Mouse (Mus musculus): ENCODE data around the gene Orc5.
"Not testable (repeated sequence)": the region's sequence is repeated elsewhere in the genome, so short reads cannot be mapped to it uniquely, and the experiment has no call there.

Orc5 gene

DNA sequence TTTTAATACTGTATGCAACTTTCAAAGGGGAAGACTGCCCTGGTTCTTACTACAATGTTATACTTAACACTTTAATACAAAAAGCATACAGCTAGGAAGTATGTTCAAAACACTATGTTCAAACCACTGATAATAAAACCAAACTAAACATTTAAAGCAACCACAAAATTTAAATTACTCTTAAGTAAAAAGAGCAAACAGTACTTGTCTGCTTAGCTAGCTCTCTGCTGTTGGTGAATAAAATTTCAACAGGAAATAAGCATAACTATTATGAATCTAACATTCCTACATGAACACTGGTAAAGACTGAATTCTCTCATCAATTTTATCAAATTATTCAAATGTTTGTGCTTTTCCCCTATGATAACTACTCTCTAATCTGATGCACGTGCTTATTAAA lies 13.5 kb downstream of the Orc5 start:
- DNase-seq (ENCODE audit: low spot score in 2 of 2): no peak

- no peak for DNase-seq (ENCODE audit: low spot score in 2 of 2)
These were observed 17.7 kb downstream of the Orc5 start for GRCm38 (mm10) chr5:22532571-22532970.

- no peak for DNase-seq (ENCODE audit: low spot score in 2 of 2)
These were observed 27.6 kb downstream of the Orc5 start for GRCm38 (mm10) chr5:22522612-22523011.

DNA sequence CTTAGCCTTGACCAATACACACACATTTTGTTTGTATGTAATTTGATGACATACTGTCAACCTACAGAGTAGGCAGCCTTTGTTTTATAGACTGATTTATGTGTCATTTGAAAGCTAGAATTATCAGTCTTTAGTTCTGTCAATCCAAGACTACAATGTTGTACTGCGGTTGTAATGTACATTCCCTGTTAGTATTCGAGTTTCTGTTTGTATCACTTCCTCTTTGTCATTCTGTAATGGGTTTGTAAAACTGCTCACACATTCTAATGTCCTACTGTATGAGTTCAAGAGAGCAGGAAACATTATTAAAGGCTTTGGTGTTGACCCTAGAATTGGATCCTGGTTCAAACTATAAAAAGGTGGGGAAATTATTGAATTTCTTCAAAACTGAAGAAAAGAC lies 30.5 kb downstream of the Orc5 start:
- no peak for DNase-seq (ENCODE audit: low spot score in 2 of 2)

GRCm38 (mm10) chr5:22515745-22516144 lies 34.5 kb downstream of the Orc5 start:
- DNase-seq (ENCODE audit: low spot score in 2 of 2): not testable (repeated sequence)

DNA sequence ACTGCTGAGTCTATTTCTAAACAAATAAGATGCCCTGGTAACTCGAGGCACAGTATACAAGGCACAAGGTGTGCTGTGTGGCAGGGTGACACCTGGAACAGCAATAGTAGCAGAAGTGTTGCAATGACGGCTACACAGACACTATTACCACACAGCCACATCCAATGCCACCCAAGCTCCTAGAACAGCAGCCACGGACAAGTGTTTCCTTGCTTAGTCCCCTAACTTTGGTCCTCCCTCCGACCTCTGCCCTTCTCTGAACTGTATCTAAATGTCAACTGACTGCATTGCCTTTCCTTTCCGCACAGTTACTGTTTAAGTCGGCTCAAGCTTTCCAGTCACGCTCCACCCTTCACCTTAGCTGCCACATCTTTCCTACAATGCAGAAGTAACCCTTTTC lies 36.0 kb downstream of the Orc5 start:
- DNase-seq (ENCODE audit: low spot score in 2 of 2): not testable (repeated sequence)

GRCm38 (mm10) chr5:22512579-22512978 lies 37.6 kb downstream of the Orc5 start:
- DNase-seq (ENCODE audit: low spot score in 2 of 2): not testable (repeated sequence)

- DNase-seq (ENCODE audit: low spot score in 2 of 2): no peak
These were observed 38.4 kb downstream of the Orc5 start for GRCm38 (mm10) chr5:22511824-22512223.

- no peak for DNase-seq (ENCODE audit: low spot score in 2 of 2)
These were observed 41.7 kb downstream of the Orc5 start for GRCm38 (mm10) chr5:22508560-22508959.

DNA sequence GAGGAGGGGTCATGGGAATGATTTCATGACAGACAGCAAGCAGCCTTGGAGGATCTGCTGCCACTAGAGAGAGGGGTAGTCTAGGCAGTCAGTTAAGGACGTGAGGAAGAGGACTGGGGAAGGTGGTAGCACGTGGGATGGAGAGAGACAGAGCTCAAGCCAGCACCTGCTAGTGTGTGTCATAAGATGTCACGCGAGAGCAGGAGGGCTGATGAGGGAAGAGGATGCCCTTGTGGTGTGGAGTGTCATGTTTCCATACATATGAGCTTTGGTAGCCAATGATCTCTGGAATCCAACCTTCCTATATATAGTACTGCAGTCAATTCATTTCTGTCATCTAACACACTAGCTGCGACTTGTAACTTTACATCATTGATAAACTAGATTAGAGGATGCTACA lies 50.8 kb downstream of the Orc5 start:
- no peak for DNase-seq (ENCODE audit: low spot score in 2 of 2)

DNA sequence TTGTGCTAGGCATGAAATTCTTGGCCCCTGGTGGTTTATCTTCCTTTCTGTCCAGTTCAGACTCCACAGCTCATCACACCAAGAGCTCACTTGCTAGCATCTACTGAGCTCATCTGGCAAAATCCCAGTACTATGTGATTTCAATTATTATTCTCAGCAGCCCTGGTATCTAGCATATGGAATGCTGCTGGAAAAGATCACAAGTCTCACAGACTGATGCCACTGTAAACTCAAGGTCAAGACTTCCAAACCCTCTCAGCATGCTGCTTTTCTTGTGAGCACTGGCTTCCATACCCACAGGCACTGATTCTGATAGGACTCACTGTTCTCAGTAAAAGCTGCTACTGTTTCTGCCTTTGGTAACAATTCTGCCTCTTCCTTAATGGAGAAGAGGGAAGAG lies 59.1 kb downstream of the Orc5 start:
- DNase-seq (ENCODE audit: low spot score in 2 of 2): no peak

GRCm38 (mm10) chr5:22489091-22489490 lies 61.1 kb downstream of the Orc5 start:
- no peak for DNase-seq (ENCODE audit: low spot score in 2 of 2)

- DNase-seq (ENCODE audit: low spot score in 2 of 2): no peak
These were observed 63.5 kb downstream of the Orc5 start for GRCm38 (mm10) chr5:22486601-22487206.

DNA sequence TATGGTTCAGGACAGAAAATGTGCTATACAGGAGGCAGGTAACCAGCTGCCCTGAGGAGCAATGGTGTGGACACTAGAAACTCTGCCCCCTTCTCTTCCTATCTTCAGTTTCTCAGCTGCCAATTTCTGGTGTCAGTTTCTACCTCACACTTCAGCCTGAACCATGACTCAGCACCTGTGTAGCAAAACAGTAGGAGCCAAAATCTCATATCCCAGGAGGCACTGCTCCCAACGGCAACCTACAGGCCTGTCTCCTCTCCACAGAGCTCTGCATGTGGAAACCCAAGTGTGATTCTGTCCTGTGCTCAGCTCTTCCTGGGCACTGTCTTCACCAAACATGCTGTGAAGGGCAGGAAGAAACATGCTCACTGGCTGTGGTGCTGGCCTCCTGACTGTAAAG lies 64.5 kb downstream of the Orc5 start:
- DNase-seq (ENCODE audit: low spot score in 2 of 2): no peak

GRCm38 (mm10) chr5:22482567-22482966 lies 67.7 kb downstream of the Orc5 start:
- no peak for DNase-seq (ENCODE audit: low spot score in 2 of 2)

DNA sequence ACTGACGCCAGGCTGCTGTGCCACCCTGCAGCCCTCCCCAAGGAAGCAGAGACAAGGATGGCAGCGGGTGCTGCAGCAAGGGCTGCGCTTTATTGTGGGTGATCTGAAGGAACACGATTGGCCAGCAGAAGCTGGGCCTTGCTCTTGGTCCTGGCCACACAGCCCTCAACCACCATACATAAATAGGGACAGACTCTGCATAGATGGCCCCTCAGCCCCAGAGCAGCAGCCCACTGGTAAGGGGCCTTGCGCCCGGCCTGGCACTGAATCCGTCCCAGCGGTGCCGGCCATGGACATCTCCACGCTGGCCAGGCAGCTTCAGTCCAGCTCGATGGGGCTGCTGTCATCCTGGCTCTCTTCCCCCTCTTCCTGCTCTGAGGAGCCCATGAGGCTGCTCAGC lies 77.8 kb downstream of the Orc5 start:
- not testable (repeated sequence) for DNase-seq (ENCODE audit: low spot score in 2 of 2)

DNA sequence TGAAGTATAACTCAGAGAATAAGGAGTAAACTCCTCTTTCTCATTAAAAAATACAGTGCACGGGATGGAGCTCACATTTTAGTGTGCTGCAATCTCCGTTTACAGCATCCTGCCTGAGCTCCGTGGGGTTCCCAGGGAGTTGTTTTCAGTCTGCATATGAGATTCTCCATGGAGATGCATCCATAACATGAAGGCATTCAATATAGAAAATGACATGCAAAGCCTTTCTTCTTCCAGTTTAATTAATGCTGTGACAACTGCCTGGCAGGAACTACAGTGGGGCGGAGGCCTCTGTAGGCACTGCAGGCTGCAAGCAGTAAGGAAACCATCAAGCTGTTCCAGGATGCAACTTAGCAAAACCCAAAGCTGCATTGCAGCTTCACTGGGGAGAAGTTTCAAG lies 79.0 kb downstream of the Orc5 start:
- no peak for DNase-seq (ENCODE audit: low spot score in 2 of 2)

GRCm38 (mm10) chr5:22452871-22453661 lies 97.2 kb downstream of the Orc5 start:
- DNase-seq (ENCODE audit: low spot score in 2 of 2): no peak

DNA sequence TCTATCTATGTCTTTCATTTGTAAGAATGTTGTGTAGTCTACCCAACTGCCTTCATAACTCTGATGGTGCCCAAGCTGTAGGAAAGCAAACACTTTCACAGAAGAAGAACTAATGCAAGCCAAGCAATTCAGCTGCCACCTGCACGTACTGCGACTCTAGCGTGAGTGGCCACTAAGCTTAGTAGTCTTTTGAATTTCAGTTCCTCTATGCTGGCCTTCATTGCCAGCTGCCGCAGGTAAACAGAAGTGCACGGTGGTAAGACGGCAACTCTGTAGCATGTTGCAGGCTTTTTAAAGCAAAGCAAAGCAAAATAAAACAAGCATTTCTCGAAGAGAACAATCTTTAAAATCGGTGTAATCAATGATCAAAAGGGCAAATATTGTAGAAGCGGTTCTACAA lies 97.8 kb downstream of the Orc5 start:
- DNase-seq (ENCODE audit: low spot score in 2 of 2): no peak

GRCm38 (mm10) chr5:22451764-22452163 lies 98.5 kb downstream of the Orc5 start:
- no peak for DNase-seq (ENCODE audit: low spot score in 2 of 2)

- DNase-seq (ENCODE audit: low spot score in 2 of 2): no peak
These were observed 100.7 kb downstream of the Orc5 start for GRCm38 (mm10) chr5:22449492-22449891.
